Mouse (Mus musculus) CD8-positive naive resting alpha-beta T cell, adult 2 months (primary cell): ENCODE results near the gene Atf5.

Experiments used
- DNase-seq, 2 experiments: peaks; one replicate each; pipeline ENCODE4 v3.0.0; 2022; ENCODE audit warnings: low read depth in 2 of 2, low spot score in 2 of 2

The Atf5 gene

GRCm38 (mm10) chr7:44850789-44851624, 34.5 kb upstream of the Atf5 start:
- DNase-seq, result no peak

- no peak for DNase-seq
Measured at GRCm38 (mm10) chr7:44850146-44850545, 33.7 kb upstream of the Atf5 start.

DNA sequence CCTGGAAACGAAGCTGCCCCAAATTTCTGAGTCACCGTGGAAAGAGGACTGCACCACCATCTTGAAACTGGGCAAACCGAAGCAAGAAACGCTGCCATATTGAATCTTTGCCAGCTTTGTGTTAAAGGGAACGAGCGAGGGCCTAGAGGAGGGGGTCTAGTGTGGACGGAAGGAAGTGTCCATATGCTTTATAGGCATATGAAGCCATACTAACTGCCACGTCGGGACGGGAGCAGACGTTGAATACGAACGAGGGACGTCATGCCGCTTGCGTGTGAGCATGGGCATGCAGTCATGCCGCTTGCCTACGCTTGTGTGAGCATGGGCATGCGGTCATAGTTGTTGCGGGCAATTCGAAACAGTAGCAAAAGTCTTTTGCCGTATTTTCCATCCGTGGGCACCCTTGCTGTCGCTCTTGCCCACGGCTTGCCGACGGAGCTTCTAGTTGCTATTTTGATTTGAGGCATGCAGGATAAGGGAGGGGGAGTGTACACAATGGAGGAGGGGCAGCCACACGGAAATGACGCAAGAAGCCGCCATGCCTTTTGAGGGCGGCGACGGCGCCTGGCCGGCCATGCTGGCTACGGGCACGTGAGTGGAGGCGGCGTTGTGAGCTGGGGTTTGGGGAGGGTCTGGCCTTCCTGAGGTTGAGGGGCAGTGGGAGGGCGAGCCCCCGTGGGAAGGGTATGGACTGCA, 33.1 kb upstream of the Atf5 start:
- peak; percentile 80 to 84 for DNase-seq

DNA sequence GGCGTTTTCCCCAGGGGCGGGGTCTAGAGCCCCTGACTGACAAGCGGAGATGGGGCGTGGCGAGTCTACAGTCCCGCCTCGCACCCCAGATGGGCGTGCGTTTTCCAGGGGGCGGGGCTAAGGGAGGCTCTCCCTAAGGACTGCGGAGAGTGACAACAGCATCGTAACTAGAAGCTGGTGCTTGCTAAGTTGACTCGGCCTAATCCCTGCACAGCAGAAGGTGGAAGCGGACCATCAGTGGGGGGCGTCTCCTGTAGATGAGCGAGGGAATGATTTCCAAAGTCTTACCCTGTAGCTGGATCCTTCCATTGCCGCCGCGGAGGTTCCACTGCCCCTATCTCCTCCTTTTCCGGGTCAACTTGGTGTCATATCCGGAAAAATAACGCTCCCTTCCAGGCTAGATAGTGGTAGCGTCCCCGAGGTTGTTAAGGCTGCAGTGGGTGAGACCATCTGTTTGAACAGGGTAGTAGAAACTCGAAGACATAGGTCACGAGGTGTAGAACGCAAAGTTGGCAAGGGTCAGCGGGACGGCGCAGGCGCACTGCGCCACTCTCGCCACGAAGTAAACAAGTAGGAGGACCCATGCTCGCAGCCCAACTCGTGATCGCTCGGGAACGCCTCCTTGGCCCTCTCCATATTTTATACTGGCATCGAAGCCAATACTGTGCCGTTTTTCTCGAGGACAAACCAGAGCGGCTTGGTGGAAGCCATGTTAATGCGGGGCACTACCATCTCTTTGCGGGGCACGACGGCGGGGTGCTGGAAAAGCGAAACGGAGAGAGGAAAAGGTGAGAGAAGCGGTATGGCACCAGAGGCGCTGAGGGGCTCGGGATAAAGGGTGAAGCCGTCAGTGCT, 32.3 kb upstream of the Atf5 start, which contains the start of the genes Akt1s1 and Tbc1d17:
Akt1s1 (plus strand) TSS at position 431 of the 855 bp plus-strand sequence.
Tbc1d17 (minus strand) TSS at position 519 of the 855 bp plus-strand sequence.
- DNase-seq, result peak; percentile 98

DNA sequence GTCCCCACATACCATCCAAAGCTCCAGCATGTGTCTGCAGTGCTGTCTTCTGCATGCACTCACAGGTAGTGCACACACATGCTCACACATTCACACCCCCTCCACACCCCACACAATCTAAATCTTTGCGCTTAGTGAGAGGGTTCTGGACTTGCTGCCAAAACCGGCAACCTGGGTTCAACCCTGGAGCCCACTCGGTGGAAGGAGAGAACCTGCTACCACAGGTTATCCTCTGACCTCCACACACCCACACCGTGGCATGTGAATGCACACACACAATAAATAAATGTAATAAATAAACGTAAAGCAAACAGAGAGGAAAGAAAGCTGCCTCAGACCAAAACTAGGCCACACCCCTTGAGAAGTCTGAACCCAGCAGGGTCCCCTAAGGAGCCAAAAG, 31.3 kb upstream of the Atf5 start:
- DNase-seq, result no peak

GRCm38 (mm10) chr7:44846804-44847203, 30.3 kb upstream of the Atf5 start:
- DNase-seq, result no peak

DNA sequence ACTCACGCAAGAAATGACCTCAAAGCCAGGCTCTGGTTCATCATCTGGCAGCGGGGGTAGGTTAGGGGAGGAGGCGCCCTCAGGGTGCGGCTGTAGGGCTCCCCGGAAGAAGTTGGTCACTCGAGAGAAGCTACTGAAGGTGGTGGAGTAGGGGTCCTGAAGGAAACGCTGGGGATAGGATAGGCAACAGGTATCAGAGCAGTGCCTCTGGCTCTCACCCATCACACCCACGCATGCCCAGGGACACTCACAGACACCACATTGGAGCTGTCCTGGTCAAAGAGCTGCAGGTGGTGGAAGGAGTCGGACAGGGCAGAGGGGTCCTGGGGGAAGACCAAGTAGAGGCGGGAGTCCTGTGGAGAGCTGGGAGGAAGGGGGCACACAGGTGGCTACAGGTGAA, 28.5 kb upstream of the Atf5 start:
- no peak for DNase-seq

DNA sequence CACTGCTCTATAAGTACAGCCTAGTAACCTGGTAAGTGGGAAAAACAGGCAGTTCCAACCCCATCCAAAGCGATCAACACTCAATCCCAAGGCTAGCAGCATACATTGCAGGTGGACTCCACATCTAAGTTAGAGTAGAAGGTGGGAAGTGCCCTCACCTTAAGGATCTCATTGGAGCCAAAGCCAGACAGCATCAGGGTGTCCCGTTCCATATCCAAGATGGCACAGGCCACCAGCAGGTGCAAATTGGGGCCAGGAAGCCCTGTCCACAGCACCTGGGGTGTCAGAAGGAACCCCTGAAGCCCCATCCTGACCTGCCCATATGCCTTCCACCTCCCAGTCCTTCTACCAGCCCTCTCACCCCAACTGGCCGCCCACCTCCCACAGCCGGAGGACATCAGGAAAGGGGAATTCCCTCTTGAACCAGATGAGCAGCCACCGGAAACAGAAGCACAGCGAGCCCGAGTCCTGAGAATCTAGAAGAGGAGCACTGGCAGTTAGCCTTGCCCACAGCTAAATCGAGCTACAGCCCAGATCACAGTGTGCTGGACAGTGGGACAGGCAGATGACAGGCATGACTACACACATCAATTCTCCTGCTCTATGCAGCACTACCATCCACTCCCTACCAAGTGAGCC, 25.5 kb upstream of the Atf5 start:
- DNase-seq, result no peak

DNA sequence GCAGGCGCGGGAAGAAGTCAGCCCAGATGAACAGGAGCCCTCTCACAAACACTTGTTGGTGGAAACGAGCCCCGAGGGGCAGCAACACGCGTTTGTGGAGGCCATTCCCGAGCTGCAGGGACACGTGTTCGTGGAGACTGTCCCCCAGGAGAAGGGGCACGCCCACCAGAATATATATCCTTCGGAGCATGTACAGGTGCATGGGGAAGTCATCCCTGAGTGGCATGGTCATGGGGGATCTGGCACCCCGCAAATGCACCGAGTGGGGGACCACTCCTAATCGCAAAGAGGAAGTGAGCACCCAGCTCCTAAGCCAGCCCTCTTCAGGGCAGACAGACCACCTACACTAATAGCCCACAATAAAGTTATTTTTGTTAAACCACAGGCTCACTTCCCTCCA, 24.0 kb upstream of the Atf5 start:
- DNase-seq, result no peak

- peak; percentile 47 to 59 for DNase-seq
Measured at GRCm38 (mm10) chr7:44839491-44840191, 23.2 kb upstream of the Atf5 start.

DNA sequence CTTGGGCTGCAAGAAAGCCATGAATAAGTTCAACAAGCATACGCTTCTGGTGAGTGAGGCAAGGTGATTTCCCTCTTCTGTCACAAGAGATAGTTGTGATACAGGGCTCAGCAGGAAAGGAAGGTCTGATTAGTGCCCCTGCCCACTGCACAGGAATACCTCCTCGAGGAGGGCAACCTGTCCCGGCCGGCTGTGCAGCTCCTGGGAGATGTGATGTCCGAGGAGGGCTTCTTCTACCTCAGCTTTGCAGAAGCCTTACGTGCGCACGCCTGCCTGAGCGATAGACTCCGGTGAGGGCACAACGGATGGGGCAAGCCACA, 22.7 kb upstream of the Atf5 start:
- no peak for DNase-seq

DNA sequence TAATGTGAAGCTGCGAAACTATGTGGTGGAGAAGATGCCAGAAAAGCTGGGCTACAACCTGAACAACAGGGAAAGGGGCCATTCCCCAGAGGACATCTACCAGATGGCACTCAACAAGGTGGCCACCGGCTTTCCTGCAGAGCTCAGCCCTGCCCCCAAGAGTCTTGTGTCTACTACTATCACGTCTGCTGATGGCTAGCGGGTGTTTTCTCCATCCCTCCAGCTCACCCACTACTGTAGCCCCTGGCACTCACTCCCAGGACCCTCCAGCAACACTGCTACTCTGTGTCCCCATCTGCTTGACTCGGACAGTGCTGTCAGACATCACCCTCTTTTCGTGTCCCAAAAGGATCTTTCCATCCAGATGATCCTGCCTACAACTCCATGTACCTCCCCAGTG, 21.6 kb upstream of the Atf5 start:
- DNase-seq, result no peak

DNA sequence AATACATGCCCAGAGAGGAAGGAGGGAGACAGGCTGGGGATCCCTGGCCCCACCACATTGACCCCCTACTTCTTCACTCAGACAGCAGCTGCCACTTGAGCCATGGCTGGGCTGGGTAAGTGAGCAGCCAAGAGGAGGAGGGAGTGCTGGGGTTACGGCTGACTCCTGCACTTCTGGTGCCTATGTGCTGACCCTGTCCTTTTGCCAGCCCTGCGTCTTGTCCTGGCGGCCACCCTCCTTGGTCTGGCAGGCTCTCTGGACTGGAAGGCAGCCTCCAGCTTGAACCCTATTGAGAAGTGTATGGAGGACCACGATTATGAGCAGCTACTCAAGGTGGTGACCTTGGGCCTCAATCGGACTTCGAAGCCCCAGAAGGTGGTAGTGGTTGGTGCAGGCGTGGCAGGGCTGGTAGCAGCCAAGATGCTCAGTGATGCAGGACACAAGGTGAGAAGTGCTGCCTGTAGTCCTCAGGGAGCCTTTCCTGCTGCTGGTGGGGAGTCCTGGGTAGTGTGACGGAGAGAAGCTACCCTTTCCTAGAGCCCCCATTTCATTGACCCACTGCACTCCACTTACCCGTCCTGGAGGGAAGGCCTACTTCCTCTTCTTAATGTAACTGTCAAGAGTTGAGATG, 20.1 kb upstream of the Atf5 start:
- DNase-seq, result no peak

DNA sequence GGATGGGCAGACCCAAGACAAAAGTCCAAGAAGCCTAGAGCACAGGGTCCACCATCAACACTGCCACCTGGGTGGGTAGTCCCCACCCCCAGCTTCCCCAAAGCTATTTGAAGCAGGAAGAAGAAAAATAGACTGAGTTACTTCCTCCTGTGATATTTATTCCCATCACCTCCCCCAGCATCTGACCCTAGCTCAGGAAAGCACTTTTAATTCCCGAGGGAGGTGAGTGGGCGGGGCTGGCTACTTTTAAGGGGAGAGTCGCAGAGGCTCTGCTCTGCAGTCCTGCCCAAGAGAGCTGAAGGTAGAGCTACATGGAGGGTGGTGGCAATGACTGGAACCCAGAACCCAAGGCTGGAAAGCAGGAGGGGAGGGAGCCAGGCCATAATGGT, 19.6 kb upstream of the Atf5 start:
- DNase-seq, result no peak

- DNase-seq, result no peak
Measured at GRCm38 (mm10) chr7:44835373-44836015, 19.0 kb upstream of the Atf5 start.

DNA sequence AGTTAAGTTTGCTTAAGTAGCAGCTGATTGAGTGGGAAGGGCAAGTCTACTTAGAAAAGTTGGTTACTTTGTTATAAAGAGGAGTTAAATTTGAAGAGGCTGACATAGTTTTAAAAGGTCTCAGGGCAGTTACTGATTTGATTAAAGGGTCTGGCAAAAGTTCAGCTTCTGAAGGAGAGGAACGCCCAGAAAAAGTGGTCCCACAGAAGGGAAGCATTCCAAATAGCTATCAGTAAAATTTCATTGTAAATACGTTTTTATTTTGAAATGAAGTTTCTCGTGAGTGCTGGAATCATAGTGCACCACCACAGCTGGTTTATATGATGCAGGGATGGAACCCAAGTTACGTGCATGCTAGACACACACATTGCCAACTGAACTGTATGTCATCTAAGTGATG, 16.3 kb upstream of the Atf5 start:
- no peak for DNase-seq

- DNase-seq, result no peak
Measured at GRCm38 (mm10) chr7:44828706-44829105, 12.2 kb upstream of the Atf5 start.

GRCm38 (mm10) chr7:44826771-44827170, 10.3 kb upstream of the Atf5 start:
- DNase-seq, result no peak

DNA sequence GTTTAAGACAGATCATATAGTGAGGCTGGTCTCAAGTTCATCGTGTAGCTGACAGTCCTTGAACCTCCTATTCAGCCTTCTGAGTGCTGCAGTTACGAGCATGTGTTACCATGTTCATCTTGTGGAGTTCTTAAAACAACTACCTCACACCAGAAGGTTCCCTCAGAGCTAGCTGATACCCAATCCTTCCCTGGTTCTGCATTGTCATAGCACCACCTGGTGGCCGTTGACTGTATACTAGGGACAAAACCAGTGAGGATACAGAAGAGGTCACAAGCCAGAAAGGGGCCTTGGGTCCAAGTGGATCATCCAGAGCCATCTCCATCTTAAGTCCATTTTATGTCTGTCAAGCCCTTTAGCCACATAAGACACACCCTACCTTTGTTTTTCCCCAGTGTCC, 8.4 kb upstream of the Atf5 start:
- peak; percentile 76 to 85 for DNase-seq

GRCm38 (mm10) chr7:44823409-44823808, 7.0 kb upstream of the Atf5 start:
- DNase-seq, result no peak
